Mouse (Mus musculus) hindlimb bud, embryonic 11.5 days (tissue): Measurements from ENCODE around the gene Pkp2.
"Not testable (repeated sequence)": the region's sequence is repeated elsewhere in the genome, so short reads cannot be mapped to it uniquely, and the experiment has no call there.

ENCODE experiments used
- DNase-seq: peaks from one replicate; pipeline ENCODE4 v3.0.0-alpha.2; 2012; ENCODE audit warnings: low read depth, low spot score; ENCODE audit errors: extremely low spot score

Pkp2 gene

GRCm38 (mm10) chr16:16213079-16213760 is at the start of gene Pkp2:
Gene Pkp2 (plus strand): TSS chr16:16213318.
- DNase-seq, result no peak

- DNase-seq, result no peak
Observed at GRCm38 (mm10) chr16:16197374-16197773, 15.7 kb upstream of the Pkp2 start.

- not testable (repeated sequence) for DNase-seq
Observed at GRCm38 (mm10) chr16:16201991-16202390, 11.1 kb upstream of the Pkp2 start.

- DNase-seq, result no peak
Observed at GRCm38 (mm10) chr16:16204648-16205047, 8.5 kb upstream of the Pkp2 start.

- DNase-seq, result no peak
Observed at GRCm38 (mm10) chr16:16212723-16213078, 417 bp upstream of the Pkp2 start.

- no peak for DNase-seq
Observed at GRCm38 (mm10) chr16:16213761-16214305, 715 bp downstream of the Pkp2 start.

GRCm38 (mm10) chr16:16215645-16216387 is 2.7 kb downstream of the Pkp2 start:
- DNase-seq, result no peak

GRCm38 (mm10) chr16:16216934-16217333 is 3.8 kb downstream of the Pkp2 start:
- DNase-seq, result no peak

GRCm38 (mm10) chr16:16219835-16220234 is 6.7 kb downstream of the Pkp2 start:
- no peak for DNase-seq

- DNase-seq, result no peak
Observed at GRCm38 (mm10) chr16:16222651-16223050, 9.5 kb downstream of the Pkp2 start.

GRCm38 (mm10) chr16:16224506-16224924 is 11.4 kb downstream of the Pkp2 start:
- DNase-seq, result no peak

- DNase-seq, result no peak
Observed at GRCm38 (mm10) chr16:16225828-16226227, 12.7 kb downstream of the Pkp2 start.

- DNase-seq, result no peak
Observed at GRCm38 (mm10) chr16:16230439-16230838, 17.3 kb downstream of the Pkp2 start.

- no peak for DNase-seq
Observed at GRCm38 (mm10) chr16:16233919-16234318, 20.8 kb downstream of the Pkp2 start.

- DNase-seq, result not testable (repeated sequence)
Observed at GRCm38 (mm10) chr16:16236681-16237080, 23.6 kb downstream of the Pkp2 start.

- no peak for DNase-seq
Observed at GRCm38 (mm10) chr16:16238356-16238755, 25.2 kb downstream of the Pkp2 start.

GRCm38 (mm10) chr16:16244711-16245110 is 31.6 kb downstream of the Pkp2 start:
- DNase-seq, result no peak

- DNase-seq, result no peak
Observed at GRCm38 (mm10) chr16:16250470-16250869, 37.4 kb downstream of the Pkp2 start.

- DNase-seq, result no peak
Observed at GRCm38 (mm10) chr16:16253326-16254074, 40.4 kb downstream of the Pkp2 start.

- no peak for DNase-seq
Observed at GRCm38 (mm10) chr16:16255217-16255616, 42.1 kb downstream of the Pkp2 start.

- DNase-seq, result no peak
Observed at GRCm38 (mm10) chr16:16255874-16256273, 42.8 kb downstream of the Pkp2 start.
